Mouse (Mus musculus): ENCODE measurements at regions not wholly inside any gene's neighbourhood (a gene's known extent, or its start where the extent isn't known, plus 50 kb on each side); places are given as distances from the start of the nearest gene placed in this dataset.
A peak's percentile ranks its signal among the peaks of the same experiment; 100 is the strongest.

DNA sequence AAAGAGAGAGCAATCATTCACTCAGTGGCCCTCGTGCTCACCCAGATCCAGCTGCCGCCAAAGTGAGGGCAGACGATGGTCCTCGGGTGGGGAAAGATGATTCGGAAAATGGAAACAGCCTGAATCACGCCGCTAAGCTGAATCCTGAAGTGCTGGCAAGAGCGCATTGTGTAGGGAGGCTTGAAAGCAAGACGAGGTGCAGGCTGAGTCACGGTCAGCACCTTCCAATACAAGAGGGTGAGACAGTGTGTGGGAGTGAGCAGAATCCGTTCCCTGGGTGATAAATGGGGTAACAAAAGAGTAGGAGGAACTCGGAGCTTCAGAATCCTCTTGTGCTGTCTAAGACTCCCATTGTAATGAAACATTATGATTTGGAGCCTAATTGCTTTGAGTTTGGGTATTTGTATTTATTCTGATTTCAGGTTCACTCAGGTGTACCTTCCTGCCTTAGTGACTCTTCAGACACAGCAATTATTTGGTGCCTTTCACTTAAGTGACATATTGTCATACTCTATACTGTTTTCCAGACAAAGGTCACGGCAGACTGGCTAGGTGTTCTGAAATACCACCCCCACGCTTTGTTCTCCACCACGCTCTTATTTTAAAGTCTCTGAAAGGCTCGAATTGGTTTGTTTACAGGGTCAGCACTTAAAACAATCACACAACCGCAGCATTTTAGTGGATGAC is 70.0 kb downstream of the Mbip start:
- no peak overlapping the region for H3K27ac ChIP-seq (ENCODE audit: low read depth, low read length)
- H3K9ac ChIP-seq (ENCODE audit: low read length): no peak overlapping the region
- H3K27me3 ChIP-seq (replicated peaks; ENCODE audit: control insufficient read depth, insufficient read depth, low read length): no peaks in the 10 kb centered on the region
- H3K4me1 ChIP-seq (ENCODE audit: control insufficient read depth, insufficient read depth, low read length): no peaks in the 10 kb centered on the region
- no peaks in the 10 kb centered on the region for H3K9me3 ChIP-seq (replicated peaks; ENCODE audit: control insufficient read depth, low read length)
- DNase-seq (ENCODE audit: low spot score): no peak
- ATAC-seq: no peak
- no peak overlapping the region for H3K4me3 ChIP-seq (ENCODE audit: low read depth, low read length)
- WGBS: 33% methylated on average over 17 of the region's 17 CpGs
- H3K36me3 ChIP-seq (ENCODE audit: control insufficient read depth, insufficient read depth, low read length): no peaks in the 10 kb centered on the region
- no peak overlapping the region for H3K4me2 ChIP-seq (ENCODE audit: low read length)

DNA sequence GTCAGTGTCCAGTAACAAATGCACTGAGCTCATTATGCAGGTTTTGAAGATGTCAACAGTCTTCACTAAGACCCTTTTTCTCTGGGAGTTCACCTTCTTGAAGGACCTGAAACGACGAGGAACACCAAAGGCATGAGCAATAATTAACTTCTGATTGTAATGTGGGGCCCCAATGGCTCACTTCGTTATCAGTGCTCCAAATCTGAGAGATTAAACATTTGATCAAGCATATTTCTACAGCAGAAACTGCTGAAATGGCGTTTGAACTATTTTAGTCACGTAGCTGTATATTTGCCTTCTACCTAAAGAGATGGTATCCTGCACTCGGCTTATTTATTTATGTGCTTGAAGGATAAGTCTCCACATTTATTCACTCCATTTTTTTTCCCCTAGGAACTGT is 80.6 kb downstream of the Mbip start:
- no peak overlapping the region for H3K9ac ChIP-seq (ENCODE audit: low read length)
- no peak for DNase-seq (ENCODE audit: low spot score)
- no peaks in the 10 kb centered on the region for H3K4me1 ChIP-seq (ENCODE audit: control insufficient read depth, insufficient read depth, low read length)
- no peaks in the 10 kb centered on the region for H3K27me3 ChIP-seq (replicated peaks; ENCODE audit: control insufficient read depth, insufficient read depth, low read length)
- H3K36me3 ChIP-seq (ENCODE audit: control insufficient read depth, insufficient read depth, low read length): no peaks in the 10 kb centered on the region
- no peaks in the 10 kb centered on the region for H3K9me3 ChIP-seq (replicated peaks; ENCODE audit: control insufficient read depth, low read length)
- 79% methylated on average over 6 of the region's 6 CpGs for whole genome bisulfite sequencing
- H3K27ac ChIP-seq (ENCODE audit: low read depth, low read length): no peak overlapping the region
- H3K4me2 ChIP-seq (ENCODE audit: low read length): no peak overlapping the region
- no peak for ATAC-seq
- no peak overlapping the region for H3K4me3 ChIP-seq (ENCODE audit: low read depth, low read length)

DNA sequence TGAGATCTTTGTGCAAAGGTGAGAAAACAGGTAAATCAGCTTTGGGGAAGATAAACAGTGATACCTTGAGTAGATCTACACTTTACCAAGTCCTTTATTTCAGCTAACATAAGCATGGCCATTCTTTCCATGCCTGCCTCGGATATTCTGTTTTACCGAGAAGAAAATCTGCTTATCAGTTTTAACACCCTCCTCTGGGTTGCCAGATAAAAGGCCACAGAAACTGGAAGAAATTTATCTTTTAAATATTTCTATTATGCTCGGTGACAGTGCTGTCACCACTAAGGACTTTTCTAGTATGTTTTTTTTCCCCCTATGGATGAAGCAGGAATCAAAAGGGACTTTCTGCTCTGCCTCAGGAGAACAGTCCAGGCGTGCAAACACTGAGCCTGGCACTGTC is 84.2 kb downstream of the Mbip start:
- 87% methylated on average over 4 of the region's 4 CpGs for WGBS
- DNase-seq (ENCODE audit: low spot score): no peak
- Histone ChIP-seq H3K36me3 (ENCODE audit: control insufficient read depth, insufficient read depth, low read length) (no peaks in the 10 kb centered on the region), H3K9me3 (replicated peaks; ENCODE audit: control insufficient read depth, low read length) (no peaks in the 10 kb centered on the region), H3K27ac (ENCODE audit: low read depth, low read length) (no peak overlapping the region), H3K4me2 (ENCODE audit: low read length) (no peak overlapping the region), H3K4me3 (ENCODE audit: low read depth, low read length) (no peak overlapping the region), H3K27me3 (replicated peaks; ENCODE audit: control insufficient read depth, insufficient read depth, low read length) (no peaks in the 10 kb centered on the region), H3K4me1 (ENCODE audit: control insufficient read depth, insufficient read depth, low read length) (peaks cover 12% of the 10 kb centered on the region), H3K9ac (ENCODE audit: low read length) (no peak overlapping the region)
- ATAC-seq: no peak

DNA sequence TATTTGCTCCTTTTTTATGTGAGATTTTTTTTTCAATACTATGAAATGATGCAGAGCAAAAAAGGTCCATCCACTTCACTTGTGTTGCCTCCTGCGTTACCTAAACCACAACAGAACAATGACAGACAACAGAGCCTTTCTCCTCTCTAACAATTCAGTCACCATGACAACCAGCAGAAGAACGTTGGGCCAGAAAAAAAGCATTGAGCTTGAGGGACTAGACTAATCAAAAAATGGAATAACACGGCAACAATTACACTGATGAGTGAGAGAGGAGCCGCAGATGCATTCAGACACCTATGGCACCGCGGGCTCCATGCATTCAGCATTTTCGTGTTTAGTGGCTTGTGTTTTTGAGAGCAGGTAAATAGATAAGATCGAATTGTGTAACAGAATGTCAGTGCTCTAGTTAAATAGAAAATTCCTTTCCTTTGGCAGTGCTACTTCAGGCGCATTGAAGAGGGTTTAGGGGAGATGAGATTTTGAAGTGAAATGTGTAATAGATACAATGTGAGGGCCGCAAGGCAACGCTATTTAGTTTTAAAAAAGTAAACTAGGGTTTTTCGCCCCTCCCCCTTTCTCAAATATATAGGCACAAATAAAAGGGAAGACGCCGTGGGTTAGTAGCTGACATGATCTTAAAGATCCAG is 87.2 kb downstream of the Mbip start:
- ATAC-seq (peak; percentile 80; the same call in 1 of the 2 replicates), DNase-seq (ENCODE audit: low spot score) (peak; percentile 74)
- 36% methylated on average over 14 of the region's 14 CpGs for WGBS
- no peak overlapping the region for H3K9ac ChIP-seq (ENCODE audit: low read length)
- peaks cover 12% of the 10 kb centered on the region for H3K4me1 ChIP-seq (ENCODE audit: control insufficient read depth, insufficient read depth, low read length)
- H3K4me2 ChIP-seq (ENCODE audit: low read length): no peak overlapping the region; the same call in 1 of the 2 replicates
- no peaks in the 10 kb centered on the region for H3K36me3 ChIP-seq (ENCODE audit: control insufficient read depth, insufficient read depth, low read length)
- H3K4me3 ChIP-seq (ENCODE audit: low read depth, low read length): no peak overlapping the region
- H3K27me3 ChIP-seq (replicated peaks; ENCODE audit: control insufficient read depth, insufficient read depth, low read length): no peaks in the 10 kb centered on the region
- H3K9me3 ChIP-seq (replicated peaks; ENCODE audit: control insufficient read depth, low read length): no peaks in the 10 kb centered on the region
- no peak overlapping the region for H3K27ac ChIP-seq (ENCODE audit: low read depth, low read length)

DNA sequence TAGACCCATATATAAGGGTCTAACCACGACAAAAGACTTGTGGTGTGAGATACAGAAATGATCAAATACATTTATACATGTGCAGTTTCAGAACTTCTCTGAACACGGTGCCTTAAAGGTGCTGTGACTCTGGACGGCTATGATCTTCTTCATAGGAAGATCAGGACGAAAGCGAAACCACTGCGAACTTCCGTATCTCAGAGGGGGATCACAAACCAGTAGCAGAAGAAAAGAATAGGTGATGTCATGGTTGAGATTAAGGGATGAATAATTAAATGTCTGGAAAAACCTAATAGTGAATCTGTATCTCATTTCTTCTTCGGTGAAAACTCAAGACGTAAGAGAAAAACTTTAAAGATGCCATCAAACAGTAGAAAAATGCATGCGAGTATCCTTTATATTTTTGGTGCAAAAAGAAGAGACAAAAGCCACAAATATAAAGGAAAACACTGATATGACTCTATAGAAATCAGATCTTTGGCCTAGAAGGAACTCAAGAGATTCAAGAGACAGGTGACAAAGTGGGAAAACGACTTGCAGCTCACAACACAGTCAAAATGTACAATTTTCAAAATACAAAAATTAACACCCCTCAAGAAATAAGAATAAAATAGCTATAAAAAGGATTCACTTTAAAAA is 89.3 kb downstream of the Mbip start:
- H3K9me3 ChIP-seq (replicated peaks; ENCODE audit: control insufficient read depth, low read length): no peaks in the 10 kb centered on the region
- H3K4me3 ChIP-seq (ENCODE audit: low read depth, low read length): no peak overlapping the region
- no peak overlapping the region for H3K27ac ChIP-seq (ENCODE audit: low read depth, low read length)
- ATAC-seq (no peak), DNase-seq (ENCODE audit: low spot score) (no peak)
- H3K36me3 ChIP-seq (ENCODE audit: control insufficient read depth, insufficient read depth, low read length): no peaks in the 10 kb centered on the region
- no peak overlapping the region for H3K9ac ChIP-seq (ENCODE audit: low read length)
- no peaks in the 10 kb centered on the region for H3K27me3 ChIP-seq (replicated peaks; ENCODE audit: control insufficient read depth, insufficient read depth, low read length)
- H3K4me1 ChIP-seq (ENCODE audit: control insufficient read depth, insufficient read depth, low read length): peaks cover 12% of the 10 kb centered on the region
- 90% methylated on average over 11 of the region's 11 CpGs for WGBS
- no peak overlapping the region for H3K4me2 ChIP-seq (ENCODE audit: low read length)

DNA sequence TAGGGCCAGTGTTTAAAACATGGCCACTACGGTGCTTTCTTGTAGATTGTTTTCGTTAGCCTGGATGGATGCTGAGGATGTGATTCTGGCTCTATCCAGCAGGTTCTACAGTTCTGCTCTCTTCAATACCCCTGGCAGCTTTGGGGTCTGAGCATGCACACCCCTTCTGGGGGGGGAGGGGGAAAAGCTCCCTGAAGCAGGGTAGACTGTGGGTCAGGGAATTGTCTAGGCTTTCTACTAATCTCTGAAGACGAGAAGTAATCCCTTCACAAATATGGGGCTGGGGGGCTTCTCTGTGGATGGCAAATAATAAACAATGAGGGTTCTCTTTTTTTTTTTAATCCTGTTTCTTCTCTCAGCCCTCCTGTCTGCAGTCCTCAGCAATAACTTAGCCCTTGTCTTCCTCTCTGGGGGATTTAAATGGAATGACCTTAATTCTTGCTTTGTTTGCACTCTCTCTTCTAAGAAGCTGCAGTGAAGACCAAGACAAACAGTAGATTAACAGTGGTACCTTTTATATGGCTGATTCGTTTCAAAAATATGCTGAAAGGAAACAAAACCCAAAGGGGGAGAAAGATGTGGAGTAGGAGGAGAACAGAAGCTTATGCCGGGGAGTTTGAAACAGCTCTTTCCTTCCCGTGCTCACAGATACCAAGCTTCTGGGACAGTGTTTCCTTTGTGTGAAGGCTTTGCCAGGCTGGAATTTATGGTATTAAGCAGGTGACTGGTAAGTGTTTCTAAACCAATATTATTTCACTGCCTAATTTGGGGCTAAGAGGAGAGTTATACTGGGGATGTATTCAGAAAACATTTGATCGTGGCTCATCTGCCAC is 92.9 kb downstream of the Mbip start:
- H3K36me3 ChIP-seq (ENCODE audit: control insufficient read depth, insufficient read depth, low read length): no peaks in the 10 kb centered on the region
- no peaks in the 10 kb centered on the region for H3K27me3 ChIP-seq (replicated peaks; ENCODE audit: control insufficient read depth, insufficient read depth, low read length)
- no peak for ATAC-seq
- no peak for DNase-seq (ENCODE audit: low spot score)
- no peak overlapping the region for H3K4me3 ChIP-seq (ENCODE audit: low read depth, low read length)
- H3K9me3 ChIP-seq (replicated peaks; ENCODE audit: control insufficient read depth, low read length): no peaks in the 10 kb centered on the region
- no peak overlapping the region for H3K27ac ChIP-seq (ENCODE audit: low read depth, low read length)
- WGBS: 23% methylated on average over 7 of the region's 7 CpGs
- H3K4me2 ChIP-seq (ENCODE audit: low read length): no peak overlapping the region
- no peak overlapping the region for H3K9ac ChIP-seq (ENCODE audit: low read length)
- no peaks in the 10 kb centered on the region for H3K4me1 ChIP-seq (ENCODE audit: control insufficient read depth, insufficient read depth, low read length)

DNA sequence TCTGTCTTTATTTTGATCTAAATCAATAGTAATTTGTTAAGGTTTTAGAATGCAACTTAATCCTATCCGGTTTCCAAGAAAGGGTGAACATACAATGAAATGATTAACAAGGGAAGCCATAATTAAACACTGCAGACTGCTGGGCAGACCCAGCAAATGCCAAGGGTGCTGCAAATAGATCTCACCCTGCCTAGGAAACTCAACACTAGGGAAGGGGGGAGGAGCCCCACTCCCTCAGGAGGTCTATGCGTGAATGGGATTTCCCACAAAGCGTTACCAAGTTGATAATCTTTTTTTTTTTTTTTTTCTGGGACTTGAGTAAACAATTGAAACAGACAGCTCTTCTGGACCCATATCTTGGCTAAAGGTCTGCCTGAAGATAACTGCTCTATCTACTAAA is 95.4 kb downstream of the Mbip start:
- ATAC-seq: no peak
- no peak overlapping the region for H3K9ac ChIP-seq (ENCODE audit: low read length)
- 3% methylated on average over 3 of the region's 3 CpGs for WGBS

DNA sequence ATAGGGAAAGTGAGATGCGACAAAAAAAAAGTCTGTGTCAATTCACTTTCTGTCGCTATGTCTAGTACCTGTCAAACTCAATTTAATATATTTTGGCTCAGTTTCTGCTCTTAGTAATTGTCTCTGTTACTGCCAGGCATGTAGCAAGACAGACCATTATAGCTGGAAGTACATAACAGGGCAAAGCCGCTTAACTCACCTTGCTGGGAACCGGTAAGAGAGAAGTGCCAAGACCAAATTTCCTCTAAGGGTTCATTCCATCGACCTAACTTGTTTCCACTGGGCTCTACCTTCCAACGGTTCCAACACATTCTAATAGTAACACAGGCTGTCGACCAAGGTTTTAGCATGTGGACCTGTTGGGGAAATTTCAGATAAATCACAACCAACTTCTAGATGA is 99.3 kb downstream of the Mbip start:
- H3K27me3 ChIP-seq (replicated peaks; ENCODE audit: control insufficient read depth, insufficient read depth, low read length): no peaks in the 10 kb centered on the region
- H3K4me3 ChIP-seq (ENCODE audit: low read depth, low read length): no peak overlapping the region
- ATAC-seq (no peak), DNase-seq (ENCODE audit: low spot score) (no peak)
- no peaks in the 10 kb centered on the region for H3K36me3 ChIP-seq (ENCODE audit: control insufficient read depth, insufficient read depth, low read length)
- no peak overlapping the region for H3K9ac ChIP-seq (ENCODE audit: low read length)
- H3K9me3 ChIP-seq (replicated peaks; ENCODE audit: control insufficient read depth, low read length): no peaks in the 10 kb centered on the region
- 95% methylated on average over 7 of the region's 7 CpGs for WGBS
- H3K27ac ChIP-seq (ENCODE audit: low read depth, low read length): no peak overlapping the region
- no peak overlapping the region for H3K4me2 ChIP-seq (ENCODE audit: low read length)
- no peaks in the 10 kb centered on the region for H3K4me1 ChIP-seq (ENCODE audit: control insufficient read depth, insufficient read depth, low read length)

More for the DNA sequence above, 95.4 kb downstream of the Mbip start:
- no peak overlapping the region for H3K27ac ChIP-seq (ENCODE audit: low read depth, low read length)
- no peak for DNase-seq (ENCODE audit: low spot score)
- H3K4me1 ChIP-seq (ENCODE audit: control insufficient read depth, insufficient read depth, low read length): no peaks in the 10 kb centered on the region
- no peaks in the 10 kb centered on the region for H3K9me3 ChIP-seq (replicated peaks; ENCODE audit: control insufficient read depth, low read length)
- no peaks in the 10 kb centered on the region for H3K36me3 ChIP-seq (ENCODE audit: control insufficient read depth, insufficient read depth, low read length)
- no peaks in the 10 kb centered on the region for H3K27me3 ChIP-seq (replicated peaks; ENCODE audit: control insufficient read depth, insufficient read depth, low read length)
- H3K4me2 ChIP-seq (ENCODE audit: low read length): no peak overlapping the region
- no peak overlapping the region for H3K4me3 ChIP-seq (ENCODE audit: low read depth, low read length)

All from forebrain, embryonic 14.5 days (tissue).